15 mouse cellular contexts compared by ENCODE assay signal in genomic region chr3:82057201-82057600, GRCm38 (mm10). TPM values are rescaled to one million over a fixed set of nuclear protein-coding genes. Genes with fewer than 3 reads are reported as not detected.
DNase-seq lines count a peak whose midpoint lies in the region; ATAC-seq lines count a peak whose summit lies in the region.
"Had no signal": no experiment of that assay in that cellular context is flagged by ENCODE, and none has a peak within 500 bp of the region (broad histone marks: within the 10 kb centered on the region; RNA-seq: fewer than 3 reads in every experiment).

No protein-coding gene starts in this region.

- DNase-seq in embryonic facial prominence, embryonic 14.5 days (ENCODE audit: low spot score) = peak; percentile 73
- no peak for DNase-seq in embryonic facial prominence, embryonic 10.5 days (ENCODE audit: low spot score)
- DNase-seq in kidney, adult 9 months = no peak
- peak; percentile 78 for DNase-seq in lung, postnatal 36 days
- no peak for DNase-seq in testis, postnatal 10 days (ENCODE audit: low spot score)
- DNase-seq: right cerebral cortex, adult 18-20 months; thymus, postnatal 14 days had no signal

- ATAC-seq in embryonic facial prominence, embryonic 14.5 days (ENCODE audit: low read depth) = peak; percentile 53; the same call in 1 of the 2 replicates
- peak; percentile 78; the same call in 1 of the 2 replicates for ATAC-seq in kidney, embryonic 14.5 days (ENCODE audit: low FRiP score, low TSS enrichment)
- ATAC-seq in intestine, embryonic 15.5 days = peak; percentile 90
- ATAC-seq in hindbrain, embryonic 13.5 days (ENCODE audit: low FRiP score) = no peak
- ATAC-seq: activated CD4-positive, CD25-positive, alpha-beta regulatory T cell, adult 4 months; forebrain, embryonic 14.5 days had no signal

- H3K36me3 ChIP-seq in embryonic facial prominence, embryonic 14.5 days (ENCODE audit: control insufficient read depth, insufficient read depth, low read length) = no peaks in the 10 kb centered on the region
- no peaks in the 10 kb centered on the region for H3K36me3 ChIP-seq in embryonic facial prominence, embryonic 10.5 days (replicated peaks)
- H3K36me3 ChIP-seq in kidney, embryonic 14.5 days (ENCODE audit: control insufficient read depth, insufficient read depth, low read length) = no peaks in the 10 kb centered on the region; the same call in 1 of the 2 replicates
- no peaks in the 10 kb centered on the region for H3K36me3 ChIP-seq in intestine, embryonic 15.5 days
- H3K36me3 ChIP-seq in hindbrain, embryonic 13.5 days = no peaks in the 10 kb centered on the region
- H3K36me3 ChIP-seq: liver, embryonic 15.5 days had no signal

- H3K27me3 ChIP-seq in embryonic facial prominence, embryonic 14.5 days (replicated peaks; ENCODE audit: control insufficient read depth, insufficient read depth, low read length) = no peaks in the 10 kb centered on the region
- H3K27me3 ChIP-seq in embryonic facial prominence, embryonic 10.5 days (replicated peaks; ENCODE audit: low read depth, poor library complexity, severe bottlenecking) = no peaks in the 10 kb centered on the region
- H3K27me3 ChIP-seq in kidney, embryonic 14.5 days (ENCODE audit: control insufficient read depth, insufficient read depth, low read length) = no peaks in the 10 kb centered on the region
- no peaks in the 10 kb centered on the region for H3K27me3 ChIP-seq in intestine, embryonic 15.5 days (replicated peaks)
- H3K27me3 ChIP-seq in hindbrain, embryonic 13.5 days = no peaks in the 10 kb centered on the region
- H3K27me3 ChIP-seq: CH12.LX; liver, embryonic 15.5 days had no signal

- H3K4me3 ChIP-seq in embryonic facial prominence, embryonic 14.5 days (ENCODE audit: low read depth, low read length) = no peak overlapping the region
- no peak overlapping the region for H3K4me3 ChIP-seq in embryonic facial prominence, embryonic 10.5 days
- H3K4me3 ChIP-seq in kidney, embryonic 14.5 days (ENCODE audit: low read length) = no peak overlapping the region
- H3K4me3 ChIP-seq in intestine, embryonic 15.5 days (replicated peaks) = no peak overlapping the region
- no peak overlapping the region for H3K4me3 ChIP-seq in hindbrain, embryonic 13.5 days
- H3K4me3 ChIP-seq: liver, embryonic 15.5 days had no signal

- no peak overlapping the region for H3K27ac ChIP-seq in embryonic facial prominence, embryonic 14.5 days (replicated peaks; ENCODE audit: low read depth, low read length)
- no peak overlapping the region for H3K27ac ChIP-seq in embryonic facial prominence, embryonic 10.5 days (replicated peaks)
- H3K27ac ChIP-seq in kidney, embryonic 14.5 days (ENCODE audit: low read depth, low read length) = no peak overlapping the region
- peak overlapping the region; percentile 36; the same call in 1 of the 2 replicates for H3K27ac ChIP-seq in intestine, embryonic 15.5 days
- no peak overlapping the region for H3K27ac ChIP-seq in hindbrain, embryonic 13.5 days
- H3K27ac ChIP-seq: liver, embryonic 15.5 days had no signal

- no peaks in the 10 kb centered on the region for H3K9me3 ChIP-seq in embryonic facial prominence, embryonic 14.5 days (ENCODE audit: control insufficient read depth, low read length)
- no peaks in the 10 kb centered on the region for H3K9me3 ChIP-seq in embryonic facial prominence, embryonic 10.5 days
- H3K9me3 ChIP-seq in kidney, embryonic 14.5 days (ENCODE audit: control insufficient read depth, low read length) = no peaks in the 10 kb centered on the region
- no peaks in the 10 kb centered on the region for H3K9me3 ChIP-seq in intestine, embryonic 15.5 days
- no peaks in the 10 kb centered on the region for H3K9me3 ChIP-seq in hindbrain, embryonic 13.5 days
- H3K9me3 ChIP-seq: liver, embryonic 15.5 days had no signal

- H3K9ac ChIP-seq in embryonic facial prominence, embryonic 14.5 days (ENCODE audit: low read depth, low read length) = no peak overlapping the region
- no peak overlapping the region for H3K9ac ChIP-seq in kidney, embryonic 14.5 days (ENCODE audit: low read depth, low read length)
- H3K9ac ChIP-seq in intestine, embryonic 15.5 days = no peak overlapping the region
- H3K9ac ChIP-seq in hindbrain, embryonic 13.5 days = no peak overlapping the region
- H3K9ac ChIP-seq: liver, embryonic 15.5 days had no signal

- no peaks in the 10 kb centered on the region for H3K4me1 ChIP-seq in embryonic facial prominence, embryonic 14.5 days (ENCODE audit: control insufficient read depth, insufficient read depth, low read length)
- peaks cover 12% of the 10 kb centered on the region for H3K4me1 ChIP-seq in embryonic facial prominence, embryonic 10.5 days
- H3K4me1 ChIP-seq in kidney, embryonic 14.5 days (ENCODE audit: control insufficient read depth, insufficient read depth, low read length) = no peaks in the 10 kb centered on the region
- peaks cover 22% of the 10 kb centered on the region; the same call in 1 of the 2 replicates for H3K4me1 ChIP-seq in intestine, embryonic 15.5 days (replicated peaks)
- peaks cover 12% of the 10 kb centered on the region for H3K4me1 ChIP-seq in hindbrain, embryonic 13.5 days (replicated peaks)
- H3K4me1 ChIP-seq: liver, embryonic 15.5 days had no signal

- 54% methylated on average over 5 of the region's 5 CpGs for WGBS in embryonic facial prominence, embryonic 14.5 days
- 68% methylated on average over 5 of the region's 5 CpGs for WGBS in embryonic facial prominence, embryonic 10.5 days
- WGBS in kidney, embryonic 14.5 days = 48% methylated on average over 5 of the region's 5 CpGs
- WGBS in intestine, embryonic 15.5 days = 20% methylated on average over 5 of the region's 5 CpGs
- whole genome bisulfite sequencing in hindbrain, embryonic 13.5 days = 76% methylated on average over 5 of the region's 5 CpGs

- no peak overlapping the region for H3K4me2 ChIP-seq in embryonic facial prominence, embryonic 14.5 days (ENCODE audit: low read depth, low read length)
- no peak overlapping the region for H3K4me2 ChIP-seq in kidney, embryonic 14.5 days (replicated peaks; ENCODE audit: low read depth, low read length)
- no peak overlapping the region for H3K4me2 ChIP-seq in intestine, embryonic 15.5 days (replicated peaks)
- no peak overlapping the region for H3K4me2 ChIP-seq in hindbrain, embryonic 13.5 days
- H3K4me2 ChIP-seq: liver, embryonic 15.5 days; midbrain, embryonic 11.5 days had no signal

RNA-seq across cellular contexts. Expression of gene Gucy1b1, which starts 17.3 kb away (rescaled TPM):
- 16.3 and 16.7 TPM in 2 replicates for polyA plus RNA-seq in embryonic facial prominence, embryonic 14.5 days (2014; fragmentation: Nextera tagmentation; extraction: Ambion mirVana)
- 3.2 and 3.5 TPM in 2 replicates for polyA plus RNA-seq in embryonic facial prominence, embryonic 10.5 days (2016; fragmentation: Nextera tagmentation; extraction: Ambion mirVana)
- polyA plus RNA-seq in kidney, embryonic 14.5 days (2014; fragmentation: Nextera tagmentation; extraction: Ambion mirVana) = 19.4 and 35.4 TPM in 2 replicates
- 60.6 and 66.7 TPM in 2 replicates for polyA plus RNA-seq in intestine, embryonic 15.5 days (2015; fragmentation: Nextera tagmentation; extraction: Ambion mirVana)
- polyA plus RNA-seq in hindbrain, embryonic 13.5 days (2015; fragmentation: Nextera tagmentation; extraction: Ambion mirVana) = 33.3 and 34.8 TPM in 2 replicates

Comparison
In these comparisons a context has a peak if more than half of its experiments do, and no peak if none do; other contexts are left out.
1. DNase-seq: peak in embryonic facial prominence, embryonic 14.5 days (single experiment) and lung, postnatal 36 days (single experiment); none in embryonic facial prominence, embryonic 10.5 days (single experiment), kidney, adult 9 months (single experiment) and testis, postnatal 10 days (single experiment).